Mouse (Mus musculus): ENCODE measurements around the gene Slc9a1.
A peak's percentile ranks its signal among the peaks of the same experiment; 100 is the strongest.

- TF ChIP-seq POLR2A (IDR thresholded peaks at IDR 0.05; ENCODE audit: borderline replicate concordance, insufficient read depth, low read length) (peak; percentile 9; the same call in 1 of the 2 replicates), CTCF (IDR thresholded peaks at IDR 0.05; ENCODE audit: borderline replicate concordance, insufficient read depth, low read depth, low read length) (no peak)
Measured at GRCm38 (mm10) chr4:133399509-133399908, 30.0 kb downstream of the Slc9a1 start.
